Mouse (Mus musculus): ENCODE results near the gene Clcn5.

The Clcn5 gene

DNA sequence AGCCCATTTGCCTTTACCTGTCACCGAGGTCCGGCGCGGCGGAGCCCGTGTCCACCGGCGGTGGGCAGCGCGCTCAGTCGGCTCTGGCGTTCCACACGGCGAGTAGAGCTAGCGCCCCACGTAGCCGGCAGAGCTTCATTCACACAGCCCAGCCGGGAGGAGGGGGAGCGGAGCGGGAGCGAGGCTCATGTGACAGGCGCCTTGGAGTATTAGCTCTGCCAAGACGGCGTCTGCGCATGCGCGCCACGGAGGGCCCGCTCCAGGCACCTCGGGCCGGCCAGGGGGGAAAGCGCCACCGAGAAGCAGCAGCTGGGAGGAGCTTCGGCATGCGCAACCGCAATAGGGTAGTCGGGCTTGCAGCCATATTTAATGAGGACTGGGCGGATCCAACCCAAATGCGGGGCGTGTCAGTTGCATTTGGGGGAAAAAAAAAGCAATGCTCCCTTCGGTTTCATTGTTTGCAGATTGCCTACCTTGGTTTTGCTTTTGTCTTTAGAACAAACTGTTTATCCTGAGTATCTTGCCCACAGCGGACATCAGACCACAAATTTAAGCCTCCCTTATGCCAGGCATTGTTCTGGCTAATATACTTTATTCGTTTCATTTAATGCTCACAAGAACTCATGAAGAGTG, at the start of gene Clcn5:
TSS of gene Clcn5 (minus strand) at position 270 of the 633 bp plus-strand sequence.
- DNase-seq (ENCODE audit: low read depth): peak; percentile 93

DNA sequence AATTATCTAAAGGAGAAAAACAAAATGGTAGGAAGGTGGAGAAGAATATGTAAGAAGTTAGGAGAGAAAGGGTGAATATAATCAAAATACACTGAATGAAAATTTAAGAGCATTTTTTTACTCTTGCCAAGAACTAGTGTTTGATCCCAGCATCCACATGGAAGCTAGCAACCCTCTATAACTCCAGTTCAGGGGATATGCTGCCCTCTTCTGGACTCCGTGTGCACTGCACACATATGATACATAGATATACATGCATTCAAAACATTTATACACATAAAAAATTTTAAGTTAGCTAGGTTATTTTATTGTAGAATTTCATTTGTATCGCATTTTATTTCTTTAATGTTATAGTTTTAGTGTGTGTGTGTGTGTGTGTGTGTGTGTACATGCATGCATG, 6.3 kb upstream of the Clcn5 start:
- no peak for DNase-seq (ENCODE audit: low read depth)

DNA sequence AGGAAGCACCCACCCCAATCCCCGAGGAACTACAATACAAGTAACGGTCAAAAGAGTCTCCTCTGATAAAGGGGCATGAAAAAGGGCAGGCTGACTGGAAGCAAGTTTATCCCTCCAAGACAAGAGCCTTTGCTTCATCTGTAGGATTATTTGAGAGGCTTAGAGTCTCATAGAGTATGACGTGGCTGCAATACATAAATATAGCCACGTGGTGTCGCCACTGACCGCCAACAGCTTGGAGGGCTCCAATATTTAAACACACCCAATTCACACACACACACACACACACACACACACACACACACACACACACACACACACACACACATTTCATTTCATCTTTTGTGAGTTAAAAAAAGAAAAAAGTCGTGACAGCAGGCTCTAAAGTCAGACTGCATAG, 3.1 kb upstream of the Clcn5 start:
- peak; percentile 81 for DNase-seq (ENCODE audit: low read depth)

DNA sequence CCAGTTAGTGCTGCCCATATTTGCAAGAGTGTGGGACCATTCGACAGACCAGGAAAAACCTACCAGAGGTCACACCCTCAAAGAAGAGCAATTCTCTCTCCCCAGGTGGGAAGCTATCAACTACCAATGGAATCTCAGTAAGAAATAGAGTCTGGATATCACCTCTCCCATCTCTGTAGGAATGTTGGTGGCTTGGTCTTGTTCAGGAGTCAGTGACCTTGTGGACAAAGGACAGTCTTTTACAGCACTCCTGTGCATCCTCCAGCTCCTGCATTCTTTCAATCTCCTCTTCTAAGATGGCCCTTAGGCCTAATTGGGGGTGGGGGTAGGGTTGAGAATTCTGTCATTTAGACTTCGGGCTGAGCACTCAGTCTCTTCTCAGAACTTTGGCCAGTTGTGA, 1.4 kb upstream of the Clcn5 start:
- no peak for DNase-seq (ENCODE audit: low read depth)

DNA sequence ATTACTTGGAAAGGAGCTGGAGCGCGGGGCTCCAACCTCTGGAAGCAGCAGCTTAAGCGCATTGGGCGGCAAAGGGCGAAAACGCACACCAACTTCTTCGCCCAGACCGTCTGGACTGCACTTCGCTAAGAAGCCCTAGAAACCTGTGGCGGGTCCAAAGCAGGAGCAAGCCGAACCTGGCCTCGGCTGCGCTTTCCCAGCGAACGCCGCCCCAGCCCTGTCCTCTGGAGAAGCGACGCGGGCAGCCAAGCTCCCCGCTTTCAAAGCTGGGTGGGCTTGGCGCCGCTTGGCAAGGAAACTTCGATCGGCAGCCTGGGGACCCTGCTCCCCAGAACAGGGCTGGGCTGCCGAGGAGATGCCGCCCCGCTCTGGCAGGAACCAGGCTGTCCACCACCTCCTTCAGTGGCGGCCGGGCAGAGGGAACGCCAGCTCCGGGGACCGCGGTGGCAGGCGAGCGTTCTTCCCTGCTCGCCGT, 570 bp downstream of the Clcn5 start:
- no peak for DNase-seq (ENCODE audit: low read depth)

DNA sequence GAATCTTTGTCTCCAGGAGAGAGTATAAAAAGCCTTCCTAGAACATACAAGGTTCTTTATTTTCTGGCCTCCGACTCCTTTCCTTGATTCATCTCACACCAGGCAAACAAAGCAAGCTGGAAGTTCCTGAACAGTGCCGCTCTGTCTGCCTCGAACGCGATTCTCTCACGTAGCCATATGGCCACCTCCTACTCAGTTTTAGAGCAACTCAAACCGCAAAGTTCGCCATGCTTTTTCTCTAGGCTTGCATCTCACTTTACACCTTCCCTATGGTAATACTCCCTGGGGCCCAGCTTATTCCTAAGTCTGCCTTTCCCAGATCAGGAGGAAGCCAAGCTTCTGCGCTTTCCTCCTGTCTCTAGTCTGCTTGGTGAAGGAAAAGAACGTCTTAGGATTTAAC, 4.0 kb downstream of the Clcn5 start:
- no peak for DNase-seq (ENCODE audit: low read depth)

DNA sequence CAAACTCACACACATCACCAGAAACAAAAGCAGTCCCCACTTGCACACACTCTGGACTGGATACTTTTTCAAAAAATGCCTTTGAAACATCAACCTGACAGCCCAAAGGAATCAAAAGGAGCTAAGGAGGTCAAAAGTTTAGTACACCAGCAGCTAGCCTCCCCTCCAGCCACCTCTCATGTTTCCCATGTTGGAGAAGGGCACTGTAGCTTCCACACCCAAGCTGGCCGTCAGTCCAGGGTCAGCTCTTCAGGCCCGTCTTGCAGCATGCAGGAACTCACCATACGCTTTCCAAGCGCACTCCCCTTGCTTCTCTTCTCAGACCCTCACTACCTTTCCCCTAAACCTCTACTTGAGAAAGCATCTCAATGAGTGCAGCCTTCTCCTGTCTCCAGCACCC, 4.5 kb downstream of the Clcn5 start:
- no peak for DNase-seq (ENCODE audit: low read depth)

DNA sequence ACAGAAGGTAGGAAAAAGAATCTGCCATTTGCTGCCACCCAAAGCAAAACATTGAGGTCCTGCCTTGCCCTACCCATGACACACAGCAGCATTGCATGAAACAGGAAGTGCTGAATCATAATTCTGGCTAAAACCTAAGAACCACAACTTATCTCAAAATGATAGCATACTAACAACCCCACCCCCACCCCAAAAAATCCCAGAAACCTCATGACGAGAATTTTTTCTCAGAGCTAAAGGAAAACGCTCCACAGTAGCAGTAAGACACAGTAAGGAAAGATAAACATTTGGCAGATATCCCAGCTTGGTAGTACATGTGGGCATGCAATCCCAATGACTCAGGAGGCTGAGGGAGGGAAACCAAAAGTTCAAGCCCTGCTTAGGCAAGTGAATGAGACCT, 10.9 kb downstream of the Clcn5 start:
- no peak for DNase-seq (ENCODE audit: low read depth)

DNA sequence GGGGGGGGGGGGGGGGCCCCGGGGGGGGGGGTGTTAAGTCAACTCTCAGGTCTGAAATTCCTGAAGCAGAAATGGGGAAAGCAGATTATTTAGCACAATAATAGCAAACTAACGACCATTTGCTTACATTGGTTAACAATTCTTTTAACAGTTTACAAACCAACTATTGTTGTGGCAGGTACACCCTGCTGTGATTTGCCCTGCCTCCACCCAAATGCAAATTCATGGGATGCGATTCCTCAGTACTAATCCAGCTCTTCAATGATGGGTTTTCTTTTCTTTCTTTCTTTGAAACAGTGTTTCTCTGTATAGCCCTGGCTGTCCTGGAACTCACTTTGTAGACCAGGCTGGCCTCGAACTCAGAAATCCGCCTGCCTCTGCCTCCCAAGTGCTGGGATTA, 12.3 kb downstream of the Clcn5 start:
- no peak for DNase-seq (ENCODE audit: low read depth)

DNA sequence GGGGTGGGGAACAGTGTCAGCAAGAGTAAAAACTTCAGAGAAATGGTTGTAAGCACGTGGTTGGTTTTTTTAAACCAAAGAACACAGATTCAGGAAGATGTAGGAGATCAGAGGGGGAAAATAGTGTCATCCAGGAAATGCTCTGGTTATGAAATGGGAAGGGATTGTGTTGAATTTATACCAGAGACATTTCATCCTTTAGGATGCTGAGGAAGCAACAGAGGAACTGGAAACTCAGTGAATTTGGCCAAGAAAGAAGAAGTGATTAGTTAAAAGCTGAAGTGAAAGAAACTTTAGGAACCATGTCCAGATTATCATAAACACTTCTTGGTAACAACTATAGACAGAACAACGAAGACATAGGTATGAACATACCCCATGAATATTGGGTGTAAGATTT, 26.2 kb downstream of the Clcn5 start:
- no peak for DNase-seq (ENCODE audit: low read depth)

DNA sequence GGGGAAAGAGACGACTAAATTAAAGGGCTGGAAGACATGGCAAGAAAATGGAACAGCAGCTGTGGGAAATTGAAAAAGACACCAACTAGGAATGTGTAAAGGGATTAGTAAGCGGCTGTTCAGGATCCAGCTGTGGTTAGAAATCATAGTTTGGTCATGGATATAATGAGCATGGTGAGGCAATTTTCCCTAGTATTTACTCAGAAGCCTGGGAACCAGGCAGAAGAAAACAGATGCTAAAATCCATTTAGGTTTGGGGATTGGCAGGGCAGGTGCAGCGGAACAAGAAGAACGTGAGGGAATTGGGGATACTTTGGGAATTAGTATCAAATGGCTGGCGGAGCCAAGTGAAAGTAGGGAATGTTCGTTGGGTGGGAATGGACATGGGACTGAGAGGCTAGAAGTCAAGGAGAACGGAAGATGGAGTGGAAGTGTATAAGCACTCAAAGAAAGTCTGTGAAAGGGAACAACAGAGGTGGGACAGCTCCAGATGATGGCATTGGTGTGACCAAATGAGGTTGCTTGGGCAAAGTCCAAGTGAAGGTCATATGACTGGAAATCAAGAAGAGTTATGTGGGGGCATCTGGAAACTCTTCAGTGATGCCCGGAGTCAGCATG, 26.9 kb downstream of the Clcn5 start:
- no peak for DNase-seq (ENCODE audit: low read depth)

DNA sequence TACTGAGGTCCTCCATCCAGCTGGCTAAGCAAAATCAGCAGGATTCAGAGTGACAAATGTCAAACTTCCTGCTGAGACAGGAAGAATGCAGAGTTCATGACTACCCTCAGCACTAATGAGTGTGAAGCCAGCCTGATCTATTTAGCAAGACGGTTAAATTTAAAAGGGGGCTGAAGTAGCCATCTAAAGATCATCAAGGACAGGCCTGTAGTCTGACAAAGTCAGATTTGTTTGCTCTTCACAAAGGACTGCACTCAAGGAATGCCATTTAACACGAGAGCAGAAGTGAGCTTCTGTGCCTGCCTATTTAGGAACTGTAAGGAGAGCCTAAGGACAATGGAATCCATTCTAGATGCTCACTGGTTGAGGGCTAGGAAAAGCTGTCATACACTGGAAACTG, 30.2 kb downstream of the Clcn5 start:
- no peak for DNase-seq (ENCODE audit: low read depth)

DNA sequence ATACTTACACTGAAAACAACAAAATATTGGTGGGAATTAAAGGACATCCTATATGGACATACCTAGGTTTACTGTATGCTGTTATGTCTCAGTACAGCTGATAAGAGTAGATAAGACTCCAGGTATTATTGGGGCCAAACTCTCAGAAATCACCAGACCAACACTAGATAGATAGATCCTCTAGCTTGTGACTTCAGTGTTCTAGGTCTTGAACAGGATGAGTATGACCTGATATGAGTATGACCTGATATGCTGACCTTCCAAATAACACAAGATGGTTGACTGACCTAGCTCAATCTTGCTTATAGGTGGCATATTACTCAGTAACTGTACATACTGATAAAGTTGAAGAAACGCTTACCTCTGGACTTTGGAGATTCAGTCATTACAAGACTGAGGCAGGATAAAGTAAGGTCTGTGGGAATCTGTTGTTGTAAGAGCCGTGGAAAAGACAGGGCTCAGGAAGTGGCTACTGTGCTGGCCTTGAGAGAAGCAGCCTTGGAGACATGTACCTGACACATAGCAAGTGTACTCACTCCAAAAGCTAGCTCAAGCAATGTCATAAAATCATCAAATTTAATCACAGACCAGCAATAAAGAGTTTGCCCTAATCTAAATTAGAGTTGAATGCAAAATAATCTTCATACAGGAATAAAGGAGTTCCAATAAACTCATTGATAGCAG, 32.0 kb downstream of the Clcn5 start:
- no peak for DNase-seq (ENCODE audit: low read depth)

DNA sequence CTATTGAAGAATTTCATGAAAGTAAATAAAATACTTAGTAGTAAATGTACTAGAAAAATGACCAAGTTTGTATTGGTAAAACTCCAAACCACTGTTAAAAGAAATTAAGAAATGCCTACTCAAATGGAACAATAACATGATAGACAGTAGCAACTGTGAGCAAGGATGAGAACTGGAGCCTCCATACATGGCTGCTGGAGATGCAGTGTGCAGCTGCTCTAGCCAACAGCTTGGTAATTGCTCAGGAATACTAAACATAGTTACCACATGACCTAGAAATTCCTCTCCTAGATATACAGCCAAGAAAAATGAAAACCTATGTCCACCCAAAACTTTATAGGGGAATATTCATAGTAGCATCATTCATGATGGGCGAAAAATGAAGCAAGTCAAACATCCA, 36.5 kb downstream of the Clcn5 start:
- no peak for DNase-seq (ENCODE audit: low read depth)

DNA sequence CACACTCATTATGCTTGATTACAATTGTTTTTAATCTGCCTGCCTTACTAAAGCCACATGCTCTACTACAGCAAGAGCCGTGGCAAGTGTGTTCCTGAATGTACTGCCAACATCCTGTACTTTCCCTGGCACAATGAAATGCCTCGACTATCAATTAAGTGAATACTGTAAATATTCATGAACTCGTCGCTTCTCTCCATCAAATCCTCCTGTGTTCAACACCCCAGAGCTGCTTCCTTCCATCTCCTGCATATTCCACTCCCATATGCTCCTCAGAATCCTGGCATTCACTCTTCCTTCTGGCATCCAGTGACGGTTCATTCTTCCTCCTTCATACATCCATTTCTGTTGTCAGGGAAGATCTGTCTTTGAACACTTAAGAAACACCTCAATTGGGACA, 39.4 kb downstream of the Clcn5 start:
- no peak for DNase-seq (ENCODE audit: low read depth)

DNA sequence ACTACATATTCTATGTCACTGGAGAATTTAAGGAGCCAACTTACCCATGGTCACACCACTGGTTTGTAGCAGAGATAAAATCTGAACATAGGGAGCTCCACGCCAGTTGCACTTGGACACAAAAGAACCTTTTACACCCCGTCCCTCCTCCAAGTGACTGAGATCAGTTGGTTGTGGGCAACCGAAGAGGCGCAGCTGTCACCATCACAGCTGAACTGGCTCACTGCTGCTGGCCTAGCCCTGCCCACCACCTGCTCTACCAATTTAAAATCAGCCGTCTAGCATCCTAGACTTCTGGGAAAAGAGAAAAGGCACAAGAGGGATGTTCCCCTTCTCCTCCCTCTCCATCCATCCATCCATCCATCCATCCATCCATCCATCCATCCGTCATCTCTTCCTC, 42.6 kb downstream of the Clcn5 start:
- DNase-seq (ENCODE audit: low read depth): no peak

DNA sequence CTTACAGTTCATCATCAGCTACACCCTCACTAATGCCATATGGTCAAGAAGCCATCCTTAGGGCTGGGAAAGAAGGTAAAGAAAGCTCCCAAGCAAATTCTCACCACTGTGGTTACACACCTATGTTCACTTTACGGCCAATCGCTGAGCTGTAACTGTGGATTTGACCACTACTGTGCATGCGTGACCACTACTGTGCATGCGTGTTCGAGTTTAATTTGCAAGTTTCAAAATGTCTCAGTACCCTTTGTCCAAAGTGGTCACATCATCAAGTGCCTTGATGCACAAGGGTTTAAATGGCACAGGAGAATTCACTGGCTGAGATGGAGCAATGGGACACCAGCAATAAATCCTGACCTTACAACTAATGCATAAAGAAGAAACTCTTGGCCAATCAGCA, 58.0 kb downstream of the Clcn5 start:
- no peak for DNase-seq (ENCODE audit: low read depth)

DNA sequence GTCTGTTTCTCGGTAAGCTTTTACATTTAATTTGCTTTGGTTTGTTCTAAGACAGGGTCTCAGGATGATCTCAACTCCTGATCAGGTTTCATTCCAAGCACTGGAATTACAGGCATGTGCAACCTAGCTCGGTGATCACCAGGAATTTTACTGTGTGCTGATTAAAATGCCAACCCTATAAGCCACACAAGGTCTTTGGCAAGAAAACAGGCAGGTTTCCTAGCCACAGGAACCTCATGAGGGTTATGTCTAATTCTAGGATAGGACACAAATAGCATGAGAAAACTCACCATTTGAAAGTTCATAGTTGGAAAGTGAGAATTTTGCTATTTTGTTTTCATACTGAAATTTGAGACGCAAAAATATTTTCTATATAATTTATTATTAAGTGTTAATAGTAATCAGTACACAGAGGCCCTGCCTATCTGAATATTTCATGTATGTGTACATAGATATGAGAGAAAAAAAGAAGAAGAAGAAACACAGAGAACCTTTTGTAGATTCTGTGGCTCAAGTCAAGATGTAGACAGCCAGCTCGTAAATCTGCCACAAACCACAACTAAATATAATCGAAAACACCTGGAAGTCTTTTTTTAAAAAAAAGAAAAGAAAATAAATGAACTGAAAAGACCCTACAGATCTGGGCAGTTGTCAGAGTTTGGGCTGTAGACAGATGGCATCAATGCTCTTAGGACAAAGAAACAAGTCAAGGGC, 58.6 kb downstream of the Clcn5 start:
- no peak for DNase-seq (ENCODE audit: low read depth)

DNA sequence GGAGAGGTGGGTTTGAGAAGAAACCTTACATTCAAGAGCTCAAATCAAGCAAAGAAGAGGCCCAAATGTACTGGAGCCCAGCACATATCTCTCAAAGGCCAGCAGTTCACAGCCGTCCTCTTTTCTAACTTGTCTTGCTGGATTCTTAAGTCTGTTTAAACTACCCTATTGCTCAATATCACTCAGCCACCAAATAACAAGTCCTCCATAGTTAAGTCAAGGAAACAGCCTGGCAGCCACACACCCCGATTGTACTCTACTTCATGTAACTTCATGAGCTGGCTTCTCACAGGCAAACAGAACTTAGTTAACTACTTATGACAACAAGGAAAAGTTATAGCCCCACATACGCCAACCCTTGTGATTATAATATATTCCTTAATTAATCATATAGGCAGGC, 59.4 kb downstream of the Clcn5 start:
- DNase-seq (ENCODE audit: low read depth): no peak

DNA sequence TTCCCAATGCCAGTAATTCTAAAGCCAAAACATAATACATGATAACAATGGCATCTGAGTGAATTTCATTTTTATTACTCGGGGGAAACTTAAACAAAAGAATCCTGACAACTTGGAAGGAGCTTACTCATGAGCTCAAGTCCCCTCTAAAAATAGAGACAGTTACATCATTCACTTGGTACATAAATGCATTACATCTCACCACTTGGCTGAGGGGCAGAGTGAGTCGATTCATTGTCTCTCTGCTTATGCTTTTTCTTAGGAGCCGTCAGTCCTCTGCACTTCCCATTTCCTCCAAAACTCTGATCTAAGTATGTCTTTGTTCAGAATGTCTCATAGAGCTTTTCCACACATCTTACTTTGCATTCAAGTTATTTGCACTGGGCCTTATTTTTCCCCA, 63.1 kb downstream of the Clcn5 start:
- no peak for DNase-seq (ENCODE audit: low read depth)

DNA sequence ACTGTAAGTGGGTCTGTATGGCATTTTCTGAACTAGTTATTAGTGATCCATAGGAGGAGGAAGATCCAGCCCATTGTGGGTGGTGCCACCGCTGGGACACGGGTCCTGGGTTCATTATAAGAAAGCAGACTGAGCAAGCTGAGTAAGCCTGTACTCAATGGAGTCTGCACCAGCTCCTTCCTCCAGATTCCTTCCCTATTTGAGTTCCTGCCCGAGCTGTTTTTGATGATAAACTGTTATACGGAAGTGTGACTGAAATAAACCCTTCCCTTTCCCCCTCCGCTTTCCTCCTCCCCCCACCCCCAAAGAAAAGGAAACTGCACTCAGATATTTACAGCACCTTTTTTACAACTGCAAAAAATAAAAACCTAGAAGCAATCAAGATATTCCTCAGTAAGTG, 115.1 kb downstream of the Clcn5 start:
- DNase-seq (ENCODE audit: low read depth): no peak

DNA sequence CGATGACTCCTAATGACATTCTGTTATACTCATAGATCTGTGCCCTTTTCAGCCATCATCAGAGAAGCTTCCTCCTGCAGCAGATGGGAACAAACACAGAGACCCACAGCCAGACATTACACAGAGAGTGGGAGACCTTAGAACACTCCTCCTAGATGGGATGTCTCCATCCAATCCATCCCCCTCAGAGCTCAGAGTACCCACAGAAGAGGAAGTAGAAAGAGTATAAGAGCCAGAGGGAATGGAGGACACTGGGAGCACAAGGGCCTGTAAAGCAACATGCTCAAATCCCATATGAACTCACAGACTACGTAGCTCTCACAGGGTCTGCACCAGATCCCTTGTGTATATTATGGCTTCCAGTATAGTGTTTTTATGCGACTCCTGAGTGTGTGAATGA, 115.6 kb downstream of the Clcn5 start:
- DNase-seq (ENCODE audit: low read depth): no peak

DNA sequence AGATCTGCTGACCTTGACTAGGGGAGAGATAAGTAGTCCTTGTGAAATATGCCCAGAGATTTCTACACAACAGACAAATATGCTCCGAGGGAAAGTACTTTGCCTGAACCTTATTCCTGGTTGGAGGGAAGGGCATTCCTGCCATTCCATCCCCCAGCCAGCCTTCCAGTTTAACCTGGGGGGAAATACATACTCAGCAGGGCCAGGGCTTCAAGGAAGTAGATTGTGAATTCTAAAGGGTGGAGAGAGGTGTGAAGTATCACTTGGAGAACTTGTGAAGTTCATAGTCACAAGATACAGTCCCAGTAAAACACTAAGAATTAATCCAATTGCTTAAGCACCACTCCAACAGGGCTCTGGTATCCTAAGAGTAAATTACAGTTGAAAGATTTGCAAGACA, 121.3 kb downstream of the Clcn5 start:
- DNase-seq (ENCODE audit: low read depth): no peak
